Mouse (Mus musculus): Measurements from ENCODE around the gene Nup93.
A peak's percentile ranks its signal among the peaks of the same experiment; 100 is the strongest.

The Nup93 gene

GRCm38 (mm10) chr8:94314069-94314468 is 99.7 kb downstream of the Nup93 start:
- no peak for DNase-seq (ENCODE audit: low read depth, low spot score)

- DNase-seq (ENCODE audit: low read depth, low spot score) = no peak
These were observed 102.9 kb downstream of the Nup93 start for GRCm38 (mm10) chr8:94317249-94317648.

GRCm38 (mm10) chr8:94317691-94318090 is 103.3 kb downstream of the Nup93 start:
- no peak for DNase-seq (ENCODE audit: low read depth, low spot score)

- DNase-seq (ENCODE audit: low read depth, low spot score) = no peak
These were observed 105.7 kb downstream of the Nup93 start for GRCm38 (mm10) chr8:94320036-94320435.

- DNase-seq (ENCODE audit: low read depth, low spot score) = no peak
These were observed 107.7 kb downstream of the Nup93 start for GRCm38 (mm10) chr8:94322083-94322482.

- DNase-seq (ENCODE audit: low read depth, low spot score) = peak; percentile 29
These were observed 108.7 kb downstream of the Nup93 start for GRCm38 (mm10) chr8:94323041-94323440.

- no peak for DNase-seq (ENCODE audit: low read depth, low spot score)
These were observed 109.7 kb downstream of the Nup93 start for GRCm38 (mm10) chr8:94324071-94324470.

- no peak for DNase-seq (ENCODE audit: low read depth, low spot score)
These were observed 111.7 kb downstream of the Nup93 start for GRCm38 (mm10) chr8:94326016-94326415.

GRCm38 (mm10) chr8:94328932-94329728 is 114.8 kb downstream of the Nup93 start, which contains the start of gene Slc12a3:
Gene Slc12a3 (plus strand): TSS chr8:94329201.
- no peak for DNase-seq (ENCODE audit: low read depth, low spot score)

- DNase-seq (ENCODE audit: low read depth, low spot score) = peak; percentile 45
These were observed 116.4 kb downstream of the Nup93 start for GRCm38 (mm10) chr8:94330733-94331132.

- no peak for DNase-seq (ENCODE audit: low read depth, low spot score)
These were observed 119.0 kb downstream of the Nup93 start for GRCm38 (mm10) chr8:94333345-94333744.

GRCm38 (mm10) chr8:94337559-94337958 is 123.2 kb downstream of the Nup93 start:
- DNase-seq (ENCODE audit: low read depth, low spot score) = no peak

- no peak for DNase-seq (ENCODE audit: low read depth, low spot score)
These were observed 126.4 kb downstream of the Nup93 start for GRCm38 (mm10) chr8:94340796-94341195.

- no peak for DNase-seq (ENCODE audit: low read depth, low spot score)
These were observed 128.3 kb downstream of the Nup93 start for GRCm38 (mm10) chr8:94342691-94343090.

- DNase-seq (ENCODE audit: low read depth, low spot score) = peak; percentile 81
These were observed 128.9 kb downstream of the Nup93 start for GRCm38 (mm10) chr8:94343290-94343689.

- DNase-seq (ENCODE audit: low read depth, low spot score) = no peak
These were observed 129.5 kb downstream of the Nup93 start for GRCm38 (mm10) chr8:94343778-94344320.

- DNase-seq (ENCODE audit: low read depth, low spot score) = no peak
These were observed 131.3 kb downstream of the Nup93 start for GRCm38 (mm10) chr8:94345657-94346056.

GRCm38 (mm10) chr8:94346264-94346663 is 131.9 kb downstream of the Nup93 start:
- DNase-seq (ENCODE audit: low read depth, low spot score) = no peak

GRCm38 (mm10) chr8:94348425-94348824 is 134.1 kb downstream of the Nup93 start:
- DNase-seq (ENCODE audit: low read depth, low spot score) = no peak

GRCm38 (mm10) chr8:94354069-94354531 is 139.7 kb downstream of the Nup93 start:
- DNase-seq (ENCODE audit: low read depth, low spot score) = no peak

GRCm38 (mm10) chr8:94354571-94354970 is 140.2 kb downstream of the Nup93 start:
- no peak for DNase-seq (ENCODE audit: low read depth, low spot score)

GRCm38 (mm10) chr8:94357220-94357619 is 142.9 kb downstream of the Nup93 start:
- no peak for DNase-seq (ENCODE audit: low read depth, low spot score)

GRCm38 (mm10) chr8:94358541-94358940 is 144.2 kb downstream of the Nup93 start:
- no peak for DNase-seq (ENCODE audit: low read depth, low spot score)

All from telencephalon, adult 2 months (tissue).